Mouse (Mus musculus) gastrocnemius, postnatal 36 days (tissue): ENCODE measurements at regions not wholly inside any gene's neighbourhood (a gene's known extent, or its start where the extent isn't known, plus 50 kb on each side); places are given as distances from the start of the nearest gene placed in this dataset.
A peak's percentile ranks its signal among the peaks of the same experiment; 100 is the strongest.

Source experiments
- DNase-seq, 2 experiments: peaks; one replicate each; pipeline ENCODE4 v3.0.0; 2022
- intact Hi-C: fragments of 180-260 bp; cut with DNase I; formaldehyde crosslinking; loops from one replicate; pipeline ENCODE4 v1.15.1; 2025

- intact Hi-C loops = no loop called here
Observed at GRCm38 (mm10) chr5:41994307-41994706, 73.5 kb upstream of the Gm16223 start.

GRCm38 (mm10) chr5:41983556-41983955 lies 84.2 kb upstream of the Gm16223 start:
- intact Hi-C loops = no loop called here
- no peak for DNase-seq

More at GRCm38 (mm10) chr5:41994307-41994706, 73.5 kb upstream of the Gm16223 start:
- DNase-seq = no peak

- DNase-seq = no peak
- intact Hi-C loops = no loop called here
Observed at GRCm38 (mm10) chr5:41975535-41975934, 92.2 kb upstream of the Gm16223 start.

- intact Hi-C loops = no loop called here
- DNase-seq = no peak
Observed at GRCm38 (mm10) chr5:41971201-41971600, 96.6 kb upstream of the Gm16223 start.

GRCm38 (mm10) chr5:41966958-41967357 lies 100.8 kb upstream of the Gm16223 start:
- DNase-seq = no peak
- intact Hi-C loops = no loop called here

- peak; percentile 14 to 19 for DNase-seq
- intact Hi-C loops = no loop called here
Observed at GRCm38 (mm10) chr5:41947114-41947640, 103.1 kb upstream of the Bod1l start.

GRCm38 (mm10) chr5:41943399-41943798 lies 99.3 kb upstream of the Bod1l start:
- no peak for DNase-seq
- intact Hi-C loops = no loop called here

GRCm38 (mm10) chr5:41942131-41942530 lies 98.0 kb upstream of the Bod1l start:
- DNase-seq = no peak
- intact Hi-C loops = no loop called here

GRCm38 (mm10) chr5:41941216-41941615 lies 97.1 kb upstream of the Bod1l start:
- no peak for DNase-seq
- intact Hi-C loops = no loop called here

- intact Hi-C loops = no loop called here
- DNase-seq = no peak
Observed at GRCm38 (mm10) chr5:41939736-41940135, 95.6 kb upstream of the Bod1l start.

- DNase-seq = no peak
- intact Hi-C loops = no loop called here
Observed at GRCm38 (mm10) chr5:41910053-41910452, 65.9 kb upstream of the Bod1l start.

GRCm38 (mm10) chr5:41907749-41908148 lies 63.6 kb upstream of the Bod1l start:
- DNase-seq = no peak
- intact Hi-C loops = no loop called here

- no peak for DNase-seq
Observed at GRCm38 (mm10) chr5:41904512-41904911, 60.4 kb upstream of the Bod1l start.

GRCm38 (mm10) chr5:41899237-41899636 lies 55.1 kb upstream of the Bod1l start:
- intact Hi-C loops = no loop called here
- no peak for DNase-seq

More at GRCm38 (mm10) chr5:41904512-41904911, 60.4 kb upstream of the Bod1l start:
- intact Hi-C loops = no loop called here

- DNase-seq = no peak
- intact Hi-C loops = no loop called here
Observed at GRCm38 (mm10) chr5:41898748-41899147, 54.6 kb upstream of the Bod1l start.
